Mouse (Mus musculus) left cerebral cortex, postnatal 25 days (tissue): Measurements from ENCODE around the gene Vmn1r223. TPM values are rescaled to one million over a fixed set of nuclear protein-coding genes. Genes with fewer than 3 reads are reported as not detected.

ENCODE experiments used
- DNase-seq, 2 experiments: peaks; one replicate each; pipeline ENCODE4 v3.0.0; 2022; ENCODE audit warnings: low spot score in 2 of 2, mixed read lengths in 1 of 2
- intact Hi-C: fragments of 180-260 bp; cut with DNase I; formaldehyde crosslinking; loops from one replicate; pipeline ENCODE4 v1.15.1; 2025
- total RNA-seq, 2 experiments: library from RNA; stranded (reverse); gene quantifications; 2 replicates each; pipeline ENCODE4 v1.2.3; 2021

Gene Vmn1r223
- total RNA-seq, 2 experiments from 2014 or later: not detected

GRCm38 (mm10) chr13:23299999-23300341 is 53.0 kb downstream of the Vmn1r223 start:
- intact Hi-C loops: loop anchor here (2.0 to 10.0 kb wide), 5 partner anchors 15 to 1585 kb away; partner anchors contain the start of genes Hist1h2ai, Hist1h2bl and Hist1h3h
- peak; percentile 85 to 90 for DNase-seq

Other genes with a start within 250 kb of the Vmn1r223 start
- not detected for gene Vmn1r213, start 239.5 kb upstream of the Vmn1r223 start, total RNA-seq
- not detected for gene Vmn1r214, start 216.7 kb upstream of the Vmn1r223 start, total RNA-seq
- gene Vmn1r215, start 179.1 kb upstream of the Vmn1r223 start, total RNA-seq: not detected
- not detected for gene Vmn1r217, start 128.9 kb upstream of the Vmn1r223 start, total RNA-seq
- gene Vmn1r218, start 114.0 kb upstream of the Vmn1r223 start, total RNA-seq: not detected
- gene Vmn1r219, start 87.8 kb upstream of the Vmn1r223 start, total RNA-seq: not detected
- not detected for gene Vmn1r220, start 59.2 kb upstream of the Vmn1r223 start, total RNA-seq
- not detected for gene Vmn1r221, start 33.0 kb upstream of the Vmn1r223 start, total RNA-seq
- not detected for gene Vmn1r222, start 11.2 kb upstream of the Vmn1r223 start, total RNA-seq
- 10 to 100 TPM; 35.1 to 36.5 TPM for gene Zfp322a, start 122.1 kb downstream of the Vmn1r223 start, total RNA-seq
- 1 to 10 TPM; 8.3 to 8.9 TPM for gene Abt1, start 176.7 kb downstream of the Vmn1r223 start, total RNA-seq
- not detected for gene Btn1a1, start 218.8 kb downstream of the Vmn1r223 start, total RNA-seq
- gene Btn2a2, start 241.7 kb downstream of the Vmn1r223 start, total RNA-seq: 1 to 10 TPM; 1.1 to 1.3 TPM